Mouse (Mus musculus): ENCODE results near the gene Ift122.

DNA sequence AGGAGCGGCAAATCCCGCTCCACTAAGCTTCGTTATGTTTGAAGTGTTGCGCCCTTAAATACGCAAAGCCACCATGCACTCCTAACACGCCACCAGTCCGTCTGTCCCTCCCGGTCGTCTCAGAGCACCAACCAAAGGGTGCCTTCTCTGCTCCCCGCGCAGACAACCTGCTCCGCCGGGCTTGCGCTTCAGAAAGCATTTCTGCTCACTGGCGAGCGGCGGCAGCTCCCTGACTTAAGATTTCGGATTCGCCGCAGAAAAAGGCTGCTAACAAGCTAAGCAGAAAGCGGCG lies 45.1 kb upstream of the Ift122 start:
- TF ChIP-seq CTCF (IDR thresholded peaks at IDR 0.05; ENCODE audit: extremely low read depth, insufficient read depth, insufficient read length, insufficient replicate concordance), result no peak
- TF ChIP-seq POLR2A (IDR thresholded peaks at IDR 0.05; ENCODE audit: low read depth, low read length), result no peak
